Mouse (Mus musculus): Measurements from ENCODE around the gene Tlk1. TPM values are rescaled to one million over a fixed set of nuclear protein-coding genes. Genes with fewer than 3 reads are reported as not detected.

Gene Tlk1
- polyA plus RNA-seq, 2 experiments from 2014 or later: 41.7 to 42.6 TPM

DNA sequence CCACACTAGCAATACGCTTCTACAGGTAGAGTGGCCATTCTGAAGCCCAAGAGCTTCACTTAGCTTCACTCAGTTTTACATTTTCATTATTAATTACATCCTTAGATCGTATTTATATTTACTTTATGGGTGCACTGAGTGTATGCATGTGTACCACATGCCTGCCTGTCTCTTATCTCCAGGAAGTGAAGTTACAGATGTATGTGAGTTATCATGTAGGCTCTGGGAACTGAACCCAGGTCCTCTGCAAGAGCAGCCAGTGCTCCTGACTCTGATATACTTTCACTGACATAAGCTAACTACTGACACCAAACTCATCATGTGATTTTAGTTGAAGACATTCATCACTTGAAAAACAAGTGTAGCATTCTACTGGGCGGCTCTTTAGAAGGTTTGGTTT, 36.2 kb downstream of the Tlk1 start:
- no peak for ATAC-seq

DNA sequence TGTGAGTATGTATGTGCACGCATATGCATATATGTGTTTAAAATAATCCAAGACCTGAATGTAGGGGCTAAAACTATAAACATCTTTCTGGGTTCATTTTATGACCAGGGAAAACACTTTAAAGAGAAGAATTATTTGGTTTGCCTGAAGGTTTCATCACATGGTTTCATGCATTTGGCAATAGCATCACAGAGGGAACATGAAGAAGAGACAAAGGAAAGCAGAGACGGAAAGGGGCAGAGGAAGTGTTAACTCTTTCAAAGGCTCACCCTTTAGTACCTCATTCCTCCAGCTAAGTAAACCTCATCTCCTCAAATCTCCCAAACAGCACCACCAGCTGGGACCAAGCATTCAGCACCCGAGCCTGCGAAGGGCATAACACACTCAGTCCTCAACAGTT, 41.1 kb downstream of the Tlk1 start:
- ATAC-seq: no peak

DNA sequence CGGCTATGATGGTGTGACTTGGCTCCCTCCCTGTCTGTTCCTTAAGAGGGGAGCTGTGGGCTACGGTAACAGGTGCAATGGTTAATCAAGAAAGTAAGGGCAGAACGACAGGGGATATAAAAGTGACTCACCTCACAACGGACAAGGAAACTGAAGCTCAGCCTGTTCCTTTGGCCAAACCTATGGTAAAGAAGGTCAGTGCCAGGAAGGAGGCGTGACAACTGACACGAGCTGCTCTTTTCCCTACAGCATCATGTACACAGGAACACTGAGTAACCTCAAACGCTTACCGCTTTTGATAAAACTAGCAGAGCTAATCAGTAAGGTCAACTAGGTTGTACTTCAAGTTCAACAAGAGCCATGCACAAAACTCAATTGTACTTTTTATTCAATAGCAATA, 42.0 kb downstream of the Tlk1 start:
- ATAC-seq: no peak

DNA sequence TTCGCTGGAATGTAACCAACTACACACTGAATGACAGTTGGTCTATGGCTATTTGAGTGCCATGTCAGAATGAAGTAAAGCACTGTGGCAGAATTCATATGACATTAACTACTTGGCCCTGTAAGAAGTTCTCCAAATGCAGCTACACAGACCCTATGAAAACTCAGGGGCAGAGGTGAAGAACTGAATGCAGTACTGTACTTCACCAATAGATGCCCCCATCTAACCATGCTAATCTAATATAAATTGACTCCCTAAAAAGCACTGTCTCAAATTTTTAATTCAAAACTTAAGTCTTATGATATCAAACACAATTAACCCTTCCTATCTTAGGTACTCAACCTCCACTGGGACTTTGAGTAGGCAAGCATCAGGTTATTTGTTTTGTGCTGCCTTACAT, 45.9 kb downstream of the Tlk1 start:
- ATAC-seq: peak; percentile 94

DNA sequence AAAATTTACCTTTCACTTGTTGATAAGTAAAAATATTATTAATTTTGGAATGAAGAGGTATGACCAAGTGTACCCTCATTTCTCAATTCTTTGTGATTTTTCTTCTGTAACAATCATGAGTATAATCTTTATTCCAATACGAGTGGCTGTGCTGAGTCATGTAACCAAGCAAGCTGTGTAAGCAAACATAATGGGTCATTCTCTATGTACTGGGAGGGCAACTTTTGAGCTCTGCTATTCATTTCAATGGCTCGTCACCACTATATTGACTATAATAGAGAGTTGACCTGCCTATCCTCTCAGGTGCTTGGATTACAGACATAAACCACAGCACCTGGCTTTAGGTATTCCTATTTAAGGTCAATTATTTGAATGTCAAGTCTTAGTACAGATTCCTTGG, 48.8 kb downstream of the Tlk1 start:
- no peak for ATAC-seq

DNA sequence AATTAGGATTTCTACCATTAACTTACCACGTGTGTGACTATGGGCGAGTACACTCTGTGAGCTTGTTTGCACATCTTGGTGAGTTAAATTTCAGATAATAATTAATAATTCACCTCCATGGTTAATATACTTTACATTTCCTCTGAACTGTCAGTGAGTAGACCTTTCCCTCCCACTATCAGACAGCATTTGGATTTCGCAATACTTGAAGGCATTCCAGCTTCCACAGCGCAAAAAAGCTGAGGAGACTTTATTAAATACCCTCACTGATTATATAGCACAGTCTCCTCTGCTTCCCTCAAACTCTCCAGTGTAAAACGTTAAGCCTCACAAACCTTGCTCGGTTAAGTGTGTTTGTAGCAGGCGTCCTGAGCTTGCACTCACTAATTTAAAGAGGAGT, 60.8 kb downstream of the Tlk1 start:
- no peak for ATAC-seq

DNA sequence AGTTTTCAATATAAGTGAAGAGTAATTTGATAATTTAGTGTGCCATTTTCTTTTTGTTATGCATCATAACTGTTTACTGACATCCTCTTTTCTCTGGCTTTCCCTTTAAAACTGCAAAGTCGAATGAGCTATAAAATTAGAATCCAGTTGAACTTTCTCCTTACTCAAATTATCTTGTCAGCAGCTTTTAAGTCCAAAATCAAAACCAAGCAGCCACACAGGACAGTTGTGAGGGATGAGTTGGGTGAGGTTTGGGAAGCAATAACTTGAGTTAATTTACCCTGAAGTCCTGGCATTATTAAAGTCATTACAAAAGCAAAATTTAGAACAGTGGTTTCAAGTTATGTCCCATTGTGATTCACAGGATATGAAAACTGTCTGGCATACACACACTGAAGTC, 62.8 kb downstream of the Tlk1 start:
- ATAC-seq: no peak

DNA sequence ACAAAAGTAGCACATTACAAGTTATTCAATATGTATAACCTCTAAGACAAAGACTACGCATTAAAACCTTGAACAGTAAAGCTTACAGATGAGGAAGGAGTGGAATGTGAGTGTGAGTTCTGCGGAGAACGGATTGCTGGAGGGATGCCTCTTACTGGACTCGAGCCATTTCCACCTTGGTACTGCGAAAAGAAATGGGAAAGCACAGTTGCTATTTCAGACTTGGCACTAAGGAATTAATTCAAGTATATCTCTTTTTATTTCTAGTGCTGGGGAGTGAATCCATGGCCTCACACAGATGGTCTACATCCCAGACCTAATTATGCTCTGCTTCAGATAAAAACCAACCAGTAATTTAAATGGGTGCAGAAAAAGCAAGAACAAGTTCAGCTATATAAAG, 73.4 kb downstream of the Tlk1 start:
- no peak for ATAC-seq

DNA sequence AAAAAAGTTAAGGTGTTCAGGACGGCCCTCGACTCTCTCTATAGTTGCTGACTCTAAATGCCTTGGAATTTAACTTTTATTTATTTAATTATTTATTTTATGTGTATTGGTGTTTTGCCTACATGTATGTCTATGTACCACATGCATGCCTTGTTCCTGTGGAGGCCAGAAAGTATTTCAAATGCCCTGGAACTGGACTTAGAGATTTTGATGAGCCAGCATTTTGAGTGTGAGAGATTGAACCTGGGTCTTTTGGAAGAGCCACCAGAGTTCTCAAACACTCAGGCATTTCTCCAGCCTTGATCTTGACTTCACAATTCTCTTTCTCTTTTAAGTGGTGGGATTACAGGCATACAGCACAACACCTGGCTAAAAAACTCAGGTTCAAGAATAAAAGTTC, 73.9 kb downstream of the Tlk1 start:
- no peak for ATAC-seq

DNA sequence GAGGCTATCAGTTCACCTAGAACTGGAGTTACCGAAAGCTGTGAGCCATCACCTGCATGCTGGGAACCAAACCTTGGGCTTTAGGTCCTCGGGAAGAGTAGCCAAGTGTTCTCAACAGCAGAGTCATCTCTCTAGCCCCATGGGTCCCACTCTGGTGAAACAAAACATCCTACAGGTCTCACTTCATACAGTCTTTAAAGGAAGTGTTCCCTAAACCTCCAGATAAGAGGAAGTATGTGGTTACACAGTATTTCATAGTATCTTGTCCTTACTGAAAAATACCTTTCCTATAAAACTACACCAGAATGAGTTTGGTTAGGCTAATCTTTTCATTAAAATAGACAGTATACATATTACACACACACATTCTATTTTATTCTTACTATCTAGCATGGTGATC, 82.9 kb downstream of the Tlk1 start:
- no peak for ATAC-seq

DNA sequence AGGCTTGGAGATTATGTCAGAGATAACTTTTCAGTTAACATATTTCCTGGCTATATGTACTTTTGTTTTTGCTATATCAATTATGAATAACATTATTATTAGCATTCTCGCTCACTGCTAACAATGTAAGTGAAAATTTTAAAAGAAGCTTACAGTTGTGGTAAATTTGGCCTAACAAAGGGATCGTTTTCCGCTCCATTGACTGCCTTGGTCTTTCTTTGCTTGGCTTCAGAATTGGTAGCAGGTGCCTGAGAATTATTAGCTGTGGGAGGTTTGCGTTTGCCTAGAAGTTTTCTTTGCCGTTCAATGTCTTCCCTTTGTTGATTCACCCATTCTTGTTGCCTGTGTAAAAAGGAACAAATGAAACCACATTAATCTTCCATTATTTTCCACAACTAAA, 83.6 kb downstream of the Tlk1 start:
- ATAC-seq: no peak

DNA sequence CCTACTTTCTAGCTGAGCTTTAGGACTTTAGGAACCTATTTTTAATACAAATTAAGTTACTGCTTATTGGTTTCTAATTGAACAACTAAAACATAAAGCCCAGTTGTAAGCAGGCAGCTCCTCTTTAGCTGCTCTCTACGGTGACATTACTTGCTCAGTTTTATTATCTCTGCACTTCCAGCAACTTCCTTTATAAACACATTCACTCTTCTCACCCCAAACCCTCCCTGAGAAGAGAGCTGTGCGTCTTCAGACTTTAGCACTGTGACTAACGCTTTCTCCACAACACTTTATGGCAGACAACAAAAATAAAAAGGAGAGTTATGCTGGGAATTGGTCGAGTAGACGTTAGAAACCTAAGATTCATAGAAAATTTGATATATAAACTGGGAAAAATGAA, 89.5 kb downstream of the Tlk1 start:
- ATAC-seq: no peak

DNA sequence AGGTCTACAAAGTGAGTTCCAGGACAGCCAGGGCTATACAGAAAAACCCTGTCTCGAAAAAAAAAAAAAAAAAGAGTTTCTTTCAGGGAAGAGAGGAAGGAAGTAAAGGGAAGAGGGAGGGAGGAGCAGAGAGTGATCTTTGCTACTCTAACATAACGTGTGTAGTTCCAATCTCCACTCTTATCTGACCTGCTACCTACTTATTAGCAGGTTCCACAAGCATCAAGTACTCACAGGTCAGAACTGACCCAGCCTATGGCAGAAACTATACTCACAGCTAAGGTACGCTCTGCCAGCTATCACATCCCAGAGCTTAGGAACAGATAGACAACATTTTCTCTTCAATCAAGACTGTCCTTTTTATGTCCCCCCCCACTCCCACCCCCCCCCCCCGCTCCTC, 90.0 kb downstream of the Tlk1 start:
- ATAC-seq: no peak

DNA sequence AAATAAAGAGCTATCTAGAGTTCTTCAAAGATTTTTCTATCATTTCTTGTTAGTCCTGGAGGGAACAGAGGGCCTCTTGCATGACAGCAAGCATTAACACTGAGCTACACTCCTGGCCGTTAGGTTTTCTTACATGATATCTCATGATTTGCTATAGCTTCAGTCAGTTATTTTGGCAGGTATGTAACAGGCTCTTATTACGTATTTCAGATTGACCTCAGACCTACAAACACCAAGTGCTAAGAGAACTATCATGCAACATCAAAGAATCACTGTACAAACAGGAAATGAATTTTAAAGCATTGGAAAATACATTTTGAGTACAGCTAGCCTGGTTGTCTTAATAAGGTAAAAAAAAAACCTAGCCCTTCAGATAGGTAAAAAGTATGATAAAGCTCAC, 98.4 kb downstream of the Tlk1 start:
- ATAC-seq: peak; percentile 75

DNA sequence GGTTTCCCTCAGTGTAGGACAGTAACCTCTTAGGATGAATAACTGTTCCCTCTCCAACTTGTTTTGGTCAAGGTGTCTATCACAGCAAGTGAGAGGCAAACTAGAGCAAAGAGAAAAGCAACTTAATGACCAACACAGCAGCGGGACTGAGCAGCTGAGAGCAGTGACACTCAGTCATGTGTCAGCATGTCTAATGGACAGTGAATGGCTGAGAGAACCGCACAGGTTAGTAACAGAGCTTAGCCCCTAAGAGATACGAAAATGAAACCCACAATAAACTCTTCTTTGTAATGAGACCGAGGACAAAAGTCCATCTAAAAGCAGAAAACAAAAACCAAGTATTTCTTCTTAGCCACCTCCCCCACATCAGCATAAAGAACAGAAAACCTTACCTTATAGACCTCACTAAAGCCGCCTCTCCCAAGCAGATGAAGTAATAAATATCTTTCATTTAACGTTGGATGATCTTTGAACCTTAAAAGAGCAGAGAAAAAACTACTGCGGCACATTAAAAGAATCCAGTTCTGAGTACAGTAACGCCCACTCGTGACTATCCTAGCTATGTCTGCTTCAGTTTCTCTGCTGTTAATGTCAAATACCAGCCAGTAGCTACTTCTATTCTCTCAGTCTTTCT, 101.8 kb downstream of the Tlk1 start:
- no peak for ATAC-seq

DNA sequence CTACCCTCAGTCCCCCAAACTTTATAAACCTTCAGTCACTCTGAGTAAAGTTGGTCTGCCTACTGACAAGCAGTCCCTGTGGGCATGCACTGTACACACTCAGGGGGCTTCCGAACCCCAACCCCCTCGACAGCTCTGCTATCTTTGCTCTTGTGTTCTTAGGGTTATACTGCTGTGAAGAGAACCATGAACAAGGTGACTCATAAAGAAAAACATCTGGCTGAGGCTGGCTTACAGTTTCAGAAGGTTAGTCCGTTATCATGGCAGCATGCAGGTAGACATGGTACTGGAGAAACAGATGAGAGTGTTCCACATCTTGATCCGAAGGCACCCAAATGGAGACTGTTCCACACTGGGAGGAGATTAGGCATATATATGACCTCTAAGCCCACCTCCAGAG, 114.7 kb downstream of the Tlk1 start:
- no peak for ATAC-seq

DNA sequence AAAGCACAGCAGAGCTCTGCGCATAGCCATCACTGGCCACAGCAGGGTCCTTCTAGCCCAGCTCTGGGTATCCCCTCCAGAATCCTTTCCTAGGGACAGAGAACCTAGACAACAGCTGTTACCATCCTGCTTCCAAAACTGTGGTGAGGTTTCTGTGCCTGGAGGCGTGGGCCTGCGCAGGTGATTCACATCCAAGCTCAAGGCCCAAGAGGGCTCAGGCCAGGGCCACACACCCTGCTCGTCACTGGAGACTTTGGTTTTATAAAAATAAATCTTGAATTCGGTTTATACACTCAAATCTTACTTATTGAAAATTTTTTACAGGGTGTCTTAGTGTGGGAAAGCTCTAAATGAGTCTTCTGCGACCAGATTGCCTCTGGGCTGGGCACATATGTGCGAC, 115.3 kb downstream of the Tlk1 start:
- ATAC-seq: no peak

DNA sequence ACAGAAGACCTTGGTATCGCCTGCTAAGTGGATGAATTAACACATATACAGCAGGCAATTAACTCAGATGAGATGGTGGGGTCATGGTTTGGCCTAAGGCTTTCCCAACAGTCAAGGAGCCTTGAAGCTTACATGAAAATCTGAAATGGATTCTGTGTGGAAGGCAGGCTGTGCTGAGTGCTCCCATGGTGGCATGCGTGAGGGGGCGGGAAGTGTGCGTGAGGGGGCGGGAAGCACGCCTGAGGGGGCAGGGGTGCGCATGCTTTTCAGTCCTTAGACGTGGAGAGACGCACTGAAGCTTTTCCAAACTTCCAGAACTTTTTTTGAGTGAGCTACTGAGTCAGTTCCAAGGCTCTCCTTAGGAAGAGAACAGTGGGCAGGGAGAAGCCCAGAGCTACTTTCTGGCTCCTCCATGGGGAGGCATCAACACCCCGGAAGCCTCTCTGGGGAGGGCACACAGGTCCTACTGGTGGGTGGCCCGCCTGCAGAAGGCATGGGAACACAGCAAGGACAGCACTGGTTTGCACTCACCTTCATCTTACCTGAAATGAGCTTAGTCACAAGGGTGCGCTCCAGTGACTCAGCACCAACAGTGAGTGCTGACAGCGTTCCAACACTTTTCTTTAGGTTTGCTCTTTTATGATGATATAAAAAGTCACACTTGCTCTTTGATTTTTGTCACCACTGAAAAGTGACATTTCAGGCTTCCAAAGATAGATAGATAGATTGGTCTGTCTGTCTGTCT, 116.4 kb downstream of the Tlk1 start:
- ATAC-seq: no peak

DNA sequence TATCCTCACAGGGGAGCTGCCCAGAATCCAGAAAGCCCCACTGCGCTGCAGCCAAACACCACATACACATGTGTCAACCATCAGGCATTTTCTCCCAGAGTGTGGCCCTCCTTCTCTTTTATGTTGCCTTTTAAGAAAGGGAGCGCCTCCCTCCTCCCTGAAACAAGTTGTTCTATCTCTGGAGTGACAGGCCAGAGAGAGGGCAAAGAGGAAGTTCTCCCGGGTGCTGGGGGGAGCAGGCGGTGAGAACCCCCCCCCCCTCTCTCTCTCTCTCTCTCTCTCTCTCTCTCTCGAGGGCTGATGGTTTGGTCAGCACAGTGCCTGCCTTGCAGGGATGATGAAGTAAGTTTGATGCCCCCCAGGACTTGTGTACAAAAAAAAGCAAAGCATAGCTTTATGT, 123.1 kb downstream of the Tlk1 start:
- ATAC-seq: no peak

DNA sequence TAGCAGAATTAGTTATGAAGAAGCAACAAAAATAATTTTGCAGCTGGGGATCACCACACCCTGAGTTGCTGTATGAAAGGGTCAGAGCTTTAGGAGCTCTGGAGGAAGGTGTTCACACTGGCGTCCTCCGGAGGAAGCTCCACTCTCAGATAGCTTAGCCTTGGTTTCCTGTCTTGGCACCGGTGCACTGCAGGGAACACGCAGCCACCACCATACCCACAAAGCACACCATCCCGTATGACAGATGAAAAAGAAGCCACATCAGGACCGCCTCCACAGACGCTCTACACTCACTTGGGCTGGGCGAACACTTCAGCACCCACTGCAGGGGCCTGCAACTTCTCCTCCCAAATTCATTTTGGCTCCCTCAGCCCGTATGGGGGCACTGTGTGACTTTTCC, 124.0 kb downstream of the Tlk1 start:
- ATAC-seq: peak; percentile 38

DNA sequence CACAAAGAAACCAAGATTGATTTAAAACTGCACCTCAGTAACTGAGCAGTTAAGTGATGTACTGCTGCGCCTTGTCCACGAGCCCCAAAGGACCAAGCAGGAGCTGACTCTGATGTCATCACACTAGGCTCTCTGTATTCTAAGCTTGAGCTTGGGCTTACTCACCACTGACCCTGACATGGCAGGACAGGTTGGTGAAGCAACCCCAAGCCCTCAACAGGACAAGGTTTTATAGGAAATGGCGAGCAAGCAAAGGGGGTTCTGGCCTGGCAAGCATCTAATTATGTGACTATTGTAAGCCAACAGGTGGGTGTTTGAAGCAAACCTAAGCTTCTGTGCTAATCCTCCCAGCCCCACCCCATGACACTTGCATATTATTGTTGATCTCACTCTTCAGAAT, 124.7 kb downstream of the Tlk1 start:
- no peak for ATAC-seq

DNA sequence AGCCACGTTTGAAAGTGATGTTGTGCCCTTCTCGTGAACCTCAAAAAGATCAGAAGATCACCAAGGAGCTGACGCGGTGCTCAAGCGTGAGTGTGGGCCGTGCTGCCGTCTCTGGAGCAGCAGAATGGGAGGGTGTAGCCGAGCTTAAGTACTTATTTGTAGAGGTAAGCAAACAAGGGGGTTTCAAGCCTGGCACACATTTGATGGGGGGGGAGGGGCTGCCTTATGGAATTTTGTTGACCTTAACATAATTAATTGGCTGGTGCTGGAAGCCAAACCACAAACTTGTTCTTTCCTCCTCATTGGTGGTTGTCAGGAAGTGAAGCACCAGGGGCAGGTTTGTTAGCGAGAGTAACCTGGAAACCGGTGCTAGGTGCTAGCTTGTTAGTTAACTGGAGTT, 129.8 kb downstream of the Tlk1 start:
- ATAC-seq: no peak

DNA sequence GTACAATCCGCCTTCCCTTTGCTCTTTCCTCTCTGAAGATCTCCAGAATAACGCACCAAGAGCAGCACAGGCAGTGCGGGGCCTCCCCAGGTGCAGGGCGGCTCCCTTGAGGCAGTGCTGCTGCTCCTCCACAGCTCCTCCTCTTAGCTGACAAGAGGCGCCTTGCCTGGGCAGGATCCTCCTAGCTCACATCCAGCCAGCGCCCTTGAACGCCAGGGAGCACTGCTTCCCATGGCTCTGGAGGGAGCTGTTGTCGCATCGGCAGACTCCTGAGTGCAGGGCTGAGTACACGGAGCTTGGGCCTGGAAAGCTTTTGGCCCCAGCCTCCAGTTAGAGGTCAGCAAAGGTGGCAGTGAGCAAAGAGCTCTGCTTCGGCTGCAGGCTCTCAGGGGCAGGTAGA, 135.3 kb downstream of the Tlk1 start:
- ATAC-seq: no peak

DNA sequence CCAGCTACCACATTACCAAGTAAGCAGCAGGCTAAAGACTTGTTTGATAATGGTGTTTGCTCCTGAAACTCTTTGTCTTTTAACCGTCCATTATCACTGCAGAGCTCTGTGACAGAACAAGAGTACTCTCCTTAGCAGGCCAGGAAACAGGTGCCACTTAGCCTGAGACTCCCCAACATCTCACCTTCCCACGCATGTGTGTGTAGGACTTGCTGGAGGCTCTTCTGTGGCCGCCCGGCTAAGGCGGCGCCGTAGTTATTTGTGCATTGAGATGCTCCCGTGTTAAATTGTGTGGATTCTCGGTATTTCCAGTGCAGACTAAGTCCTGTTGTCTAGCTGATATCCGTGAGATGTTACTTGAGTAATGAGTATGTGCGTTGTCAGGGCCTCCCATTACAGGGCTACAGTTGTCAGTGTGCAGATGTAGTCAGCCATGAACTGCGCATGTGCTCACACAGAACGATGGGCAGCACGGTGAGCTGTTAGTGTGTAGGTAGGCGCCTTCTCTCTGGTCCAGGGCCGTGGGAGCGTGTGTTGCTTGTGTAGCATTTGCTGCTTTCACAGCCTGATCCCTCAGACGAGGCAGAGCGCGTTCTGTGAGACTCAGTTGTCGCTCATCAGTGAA, 137.0 kb downstream of the Tlk1 start:
- ATAC-seq: no peak

All from CD4-positive, CD25-positive, alpha-beta regulatory T cell, adult 4 months (primary cell).